ENCODE assay signal across 8 mouse cellular contexts in genomic region chr5:73359752-73360141, GRCm38 (mm10). TPM values are rescaled to one million over a fixed set of nuclear protein-coding genes. Genes with fewer than 3 reads are reported as not detected.
DNase-seq lines count a peak whose midpoint lies in the region; ATAC-seq and TF ChIP-seq lines count a peak whose summit lies in the region.

No protein-coding gene starts in this region.

- no peaks in the 10 kb centered on the region for H3K9me3 ChIP-seq in liver, embryonic 11.5 days (ENCODE audit: control insufficient read depth, low read length)

- DNase-seq in gastrocnemius, adult 2 months, result peak; percentile 32
- no peak for DNase-seq in gastrocnemius, postnatal 14 days
- peak; percentile 24 for DNase-seq in CD4-positive, CD25-positive, alpha-beta regulatory T cell, adult 2 months (ENCODE audit: low read depth, low spot score)
- peak; percentile 76 to 85 for DNase-seq in frontal cortex, postnatal 36 days (ENCODE audit: low spot score in 2 of 2)
- DNase-seq in liver, embryonic 11.5 days (ENCODE audit: low spot score), result no peak
- DNase-seq in adrenal gland, postnatal 4 days (ENCODE audit: low spot score in 2 of 2), result no peak
- DNase-seq in thymus, postnatal 14 days, result no peak
- DNase-seq in thymus, adult 18-20 months, result no peak

- no peaks in the 10 kb centered on the region for H3K36me3 ChIP-seq in liver, embryonic 11.5 days (ENCODE audit: control insufficient read depth, insufficient read depth, low read length)

- peak overlapping the region; percentile 69 for H3K27ac ChIP-seq in gastrocnemius, adult 2 months
- no peak overlapping the region for H3K27ac ChIP-seq in liver, embryonic 11.5 days (ENCODE audit: low read depth, low read length)

- intact Hi-C loops in gastrocnemius, adult 2 months (cut with DNase I), result no loop called here
- intact Hi-C loops in gastrocnemius, postnatal 14 days (cut with DNase I; ENCODE audit: low total_unique reads), result no loop called here

- peaks cover 25% of the 10 kb centered on the region for H3K4me1 ChIP-seq in liver, embryonic 11.5 days (replicated peaks; ENCODE audit: control insufficient read depth, insufficient read depth, low read length)

- H3K4me3 ChIP-seq in gastrocnemius, adult 2 months, result peak overlapping the region; percentile 45
- no peak overlapping the region for H3K4me3 ChIP-seq in liver, embryonic 11.5 days (ENCODE audit: low read depth, low read length)

- H3K4me2 ChIP-seq in liver, embryonic 11.5 days, result peak overlapping the region; percentile 19

- no peak for TF ChIP-seq CTCF in gastrocnemius, adult 2 months (IDR thresholded peaks at IDR 0.05)

- H3K9ac ChIP-seq in liver, embryonic 11.5 days (ENCODE audit: low read depth, low read length), result no peak overlapping the region

- H3K27me3 ChIP-seq in liver, embryonic 11.5 days (replicated peaks; ENCODE audit: control insufficient read depth, insufficient read depth, low read length), result no peaks in the 10 kb centered on the region

- 28% methylated on average over 12 of the region's 12 CpGs for WGBS in liver, embryonic 11.5 days

- no peak for ATAC-seq in liver, embryonic 11.5 days (replicated peaks; ENCODE audit: low FRiP score)

RNA-seq across cellular contexts. Expression of gene Ociad2, which starts 18.9 kb away (rescaled TPM):
- total RNA-seq in gastrocnemius, adult 2 months (2021), result 10 to 100 TPM; 36.9 to 56.5 TPM
- total RNA-seq in gastrocnemius, postnatal 14 days (2021), result 10 to 100 TPM; 35.5 to 39.6 TPM
- polyA plus RNA-seq in liver, embryonic 11.5 days (2014; fragmentation: Nextera tagmentation; extraction: Ambion mirVana), result 5.1 and 7.0 TPM in 2 replicates
- total RNA-seq in adrenal gland, postnatal 4 days (2021), result 10 to 100 TPM; 11.4 to 11.7 TPM

RNA-seq across cellular contexts. Expression of gene Cwh43, which starts 46.1 kb away (rescaled TPM):
- not detected for total RNA-seq in gastrocnemius, adult 2 months (2021)
- total RNA-seq in gastrocnemius, postnatal 14 days (2021), result not detected
- polyA plus RNA-seq in liver, embryonic 11.5 days (2014; fragmentation: Nextera tagmentation; extraction: Ambion mirVana), result not detected in 2 replicates
- total RNA-seq in adrenal gland, postnatal 4 days (2021), result under 1 TPM; 0.23 to 0.25 TPM

Comparison
In these comparisons a context has a peak if more than half of its experiments do, and no peak if none do; other contexts are left out.
1. DNase-seq: peak in gastrocnemius, adult 2 months (single experiment), CD4-positive, CD25-positive, alpha-beta regulatory T cell, adult 2 months (single experiment) and frontal cortex, postnatal 36 days (2 of 2); none in gastrocnemius, postnatal 14 days (single experiment), liver, embryonic 11.5 days (single experiment), adrenal gland, postnatal 4 days (0 of 2), thymus, postnatal 14 days (single experiment) and thymus, adult 18-20 months (0 of 2).